Mouse (Mus musculus) thymus, adult 2 months (tissue): Measurements from ENCODE around the gene Mboat7.

Experiments used
- CTCF ChIP-seq: fragments of 200-500 bp; IDR thresholded peaks from 2 replicates; pipeline ENCODE4 v1.5.1; 2012; ENCODE audit warnings: mild to moderate bottlenecking, control low read depth, low read length, moderate library complexity, borderline replicate concordance; ENCODE audit not compliant: control insufficient read depth, poor library complexity, insufficient read depth; ENCODE audit errors: extremely low read depth
- POLR2A ChIP-seq: fragments of 200-500 bp; IDR thresholded peaks from 2 replicates; pipeline ENCODE4 v1.6.1; 2012; ENCODE audit warnings: mild to moderate bottlenecking, low read length, control low read depth, moderate library complexity; ENCODE audit not compliant: control insufficient read depth, poor library complexity, insufficient read depth; ENCODE audit errors: extremely low read depth

GRCm38 (mm10) chr7:3692382-3692986 lies 839 bp downstream of the Mboat7 start, which contains the start of gene Tsen34:
- TF ChIP-seq POLR2A (no peak; the same call in 1 of the 2 replicates), CTCF (no peak)
